Mouse (Mus musculus) kidney, postnatal 0 days (tissue): ENCODE measurements around the gene Padi6. TPM values are rescaled to one million over a fixed set of nuclear protein-coding genes. Genes with fewer than 3 reads are reported as not detected.
A peak's percentile ranks its signal among the peaks of the same experiment; 100 is the strongest.

Experiments
- ATAC-seq: fragments of 200-750 bp; cut with Nextera tagmentation; replicated peaks from 2 replicates; pipeline ENCODE4 v1.8.0; 2017; ENCODE audit warnings: low read depth, moderate number of reproducible peaks, moderate TSS enrichment, moderate library complexity; ENCODE audit not compliant: low FRiP score
- DNase-seq: peaks from one replicate; pipeline ENCODE4 v3.0.0-alpha.2; 2016; ENCODE audit warnings: low spot score
- H3K27ac ChIP-seq: fragments of 300-500 bp; sonication (generic); 2 replicates; pipeline ENCODE4 v1.5.1; 2014; ENCODE audit warnings: mild to moderate bottlenecking
- H3K27me3 ChIP-seq: fragments of 300-500 bp; sonication (generic); 2 replicates; pipeline ENCODE4 v1.6.1; 2014; ENCODE audit warnings: low read length, mixed read lengths; ENCODE audit not compliant: insufficient read depth
- H3K36me3 ChIP-seq: fragments of 300-500 bp; sonication (generic); 2 replicates; pipeline ENCODE4 v1.6.1; 2014; ENCODE audit warnings: low read length, mixed read lengths; ENCODE audit not compliant: insufficient read depth
- H3K4me1 ChIP-seq: fragments of 300-500 bp; sonication (generic); replicated peaks from 2 replicates; pipeline ENCODE4 v1.6.1; 2014; ENCODE audit warnings: antibody characterized with exemption, low read length, mixed read lengths; ENCODE audit not compliant: insufficient read depth
- H3K4me2 ChIP-seq: fragments of 300-500 bp; sonication (generic); 2 replicates; pipeline ENCODE4 v1.6.1; 2014; ENCODE audit warnings: mild to moderate bottlenecking, low read length, moderate library complexity, mixed read lengths
- H3K4me3 ChIP-seq: fragments of 300-500 bp; sonication (generic); replicated peaks from 2 replicates; pipeline ENCODE4 v1.5.1; 2014; ENCODE audit warnings: low read depth, low read length
- H3K9ac ChIP-seq: fragments of 300-500 bp; sonication (generic); 2 replicates; pipeline ENCODE4 v1.6.1; 2014; ENCODE audit warnings: low read depth, low read length
- H3K9me3 ChIP-seq: fragments of 300-500 bp; sonication (generic); replicated peaks from 2 replicates; pipeline ENCODE4 v1.6.1; 2016; ENCODE audit warnings: low read length, inconsistent platforms, mixed read lengths
- CTCF ChIP-seq: IDR thresholded peaks from 2 replicates; pipeline ENCODE4 v1.5.1; 2016; ENCODE audit warnings: antibody characterized with exemption, low read depth, mild to moderate bottlenecking, moderate library complexity
- WGBS: fragments of 180-500 bp; shearing (Covaris S2); extraction: QIAGEN DNeasy Blood & Tissue Kit; methylation state at CpG from one replicate; pipeline ENCODE4 v1.1.7; 2014; 5-methylcytosine and 5-hydroxymethylcytosine counted together
- microRNA-seq: library from miRNA; unstranded; fragments of <30 nt; microRNA quantifications from one replicate; pipeline ENCODE4, GENCODE M21; 2016
- polyA plus RNA-seq: library from polyadenylated mRNA; unstranded; fragments of >200 nt; fragmentation: Nextera tagmentation; extraction: Ambion mirVana; gene quantifications from 2 replicates; pipeline ENCODE4 v1.2.1, GENCODE M21; 2015

Padi6 gene
- polyA plus RNA-seq, 1 experiment from 2014 or later: 0.07 TPM

GRCm38 (mm10) chr4:140684881-140685303, 57.6 kb downstream of the Padi6 start:
- 17% methylated on average over 6 of the region's 6 CpGs for WGBS
- ATAC-seq (no peak), DNase-seq (no peak)
- Histone ChIP-seq H3K4me1 (0 out of 2 replicates have a peak, but pooled peaks cover 4% of the 10 kb centered on the region), H3K4me2 (peak overlapping the region; percentile 35; the same call in 1 of the 2 replicates), H3K36me3 (no peaks in the 10 kb centered on the region), H3K9ac (0 out of 2 replicates have a peak overlapping the region, but pooled peaks have one; percentile 4), H3K27ac (no peak overlapping the region), H3K4me3 (no peak overlapping the region), H3K27me3 (no peaks in the 10 kb centered on the region), H3K9me3 (no peaks in the 10 kb centered on the region)
- peak; percentile 51 for TF ChIP-seq CTCF

- Histone ChIP-seq H3K4me1 (0 out of 2 replicates have a peak, but pooled peaks cover 4% of the 10 kb centered on the region), H3K4me3 (no peak overlapping the region), H3K27ac (0 out of 2 replicates have a peak overlapping the region, but pooled peaks have one; percentile 9), H3K9me3 (no peaks in the 10 kb centered on the region), H3K36me3 (no peaks in the 10 kb centered on the region), H3K9ac (peak overlapping the region; percentile 4; the same call in 1 of the 2 replicates), H3K27me3 (no peaks in the 10 kb centered on the region), H3K4me2 (peak overlapping the region; percentile 35)
- 0 out of 2 replicates have a peak, but pooled peaks have one; percentile 29 for ATAC-seq
- DNase-seq: peak; percentile 76
- no peak for TF ChIP-seq CTCF
- WGBS: 2% methylated on average over 16 of the region's 16 CpGs
These were observed 58.1 kb downstream of the Padi6 start for GRCm38 (mm10) chr4:140684141-140684871.

- no peak for DNase-seq
- Histone ChIP-seq H3K9ac (no peak overlapping the region), H3K9me3 (no peaks in the 10 kb centered on the region), H3K4me2 (no peak overlapping the region), H3K4me1 (0 out of 2 replicates have a peak, but pooled peaks cover 4% of the 10 kb centered on the region), H3K4me3 (no peak overlapping the region), H3K36me3 (no peaks in the 10 kb centered on the region), H3K27me3 (no peaks in the 10 kb centered on the region), H3K27ac (no peak overlapping the region)
- WGBS: 36% methylated on average over 8 of the region's 8 CpGs
- TF ChIP-seq CTCF: no peak
- ATAC-seq: no peak
These were observed 58.8 kb downstream of the Padi6 start for GRCm38 (mm10) chr4:140683608-140684007.

- Histone ChIP-seq H3K27me3 (no peaks in the 10 kb centered on the region), H3K4me1 (0 out of 2 replicates have a peak, but pooled peaks cover 4% of the 10 kb centered on the region), H3K9me3 (no peaks in the 10 kb centered on the region), H3K4me2 (no peak overlapping the region), H3K9ac (no peak overlapping the region), H3K4me3 (no peak overlapping the region), H3K27ac (no peak overlapping the region), H3K36me3 (no peaks in the 10 kb centered on the region)
- WGBS: 16% methylated on average over 8 of the region's 8 CpGs
- ATAC-seq: no peak
- TF ChIP-seq CTCF: no peak
- DNase-seq: no peak
These were observed 61.6 kb downstream of the Padi6 start for GRCm38 (mm10) chr4:140680731-140681397.

GRCm38 (mm10) chr4:140679723-140680380, 62.6 kb downstream of the Padi6 start:
- peak overlapping the region; percentile 40 for H3K4me2 ChIP-seq
- peak; percentile 79 for TF ChIP-seq CTCF
- 0 out of 2 replicates have a peak, but pooled peaks cover 4% of the 10 kb centered on the region for H3K4me1 ChIP-seq
- no peaks in the 10 kb centered on the region for H3K36me3 ChIP-seq
- no peak overlapping the region for H3K9ac ChIP-seq
- no peaks in the 10 kb centered on the region for H3K9me3 ChIP-seq
- no peak overlapping the region for H3K27ac ChIP-seq
- ATAC-seq: no peak
- no peaks in the 10 kb centered on the region for H3K27me3 ChIP-seq
- WGBS: 26% methylated on average over 18 of the region's 18 CpGs
- no peak overlapping the region for H3K4me3 ChIP-seq
- DNase-seq: peak; percentile 92

- Histone ChIP-seq H3K9me3 (no peaks in the 10 kb centered on the region), H3K4me2 (no peak overlapping the region), H3K9ac (no peak overlapping the region), H3K36me3 (no peaks in the 10 kb centered on the region), H3K27ac (no peak overlapping the region), H3K27me3 (no peaks in the 10 kb centered on the region), H3K4me1 (0 out of 2 replicates have a peak, but pooled peaks cover under 1% of the 10 kb centered on the region), H3K4me3 (no peak overlapping the region)
- peak; percentile 82 for TF ChIP-seq CTCF
- 17% methylated on average over 5 of the region's 5 CpGs for WGBS
- ATAC-seq (no peak), DNase-seq (no peak)
These were observed 63.4 kb downstream of the Padi6 start for GRCm38 (mm10) chr4:140679038-140679437.

Small RNAs within 50 kb of the gene (microRNA-seq; reads per million reads assigned to microRNA genes)
- gene Gm23045 (not detected), gene Gm25951 (not detected)

Other genes with a start within 250 kb of the Padi6 start
- gene Arhgef10l, start 76.6 kb downstream of the Padi6 start, polyA plus RNA-seq: 21.2 and 22.2 TPM in 2 replicates
- gene Rcc2, start 42.1 kb downstream of the Padi6 start, polyA plus RNA-seq: 25.6 and 35.6 TPM in 2 replicates
- gene Padi4, start 31.6 kb upstream of the Padi6 start, polyA plus RNA-seq: 0.74 and 1.1 TPM in 2 replicates
- 0.08 and 0.10 TPM in 2 replicates for gene Padi3, start 68.0 kb upstream of the Padi6 start, polyA plus RNA-seq
- 0.23 and 0.28 TPM in 2 replicates for gene Padi1, start 103.1 kb upstream of the Padi6 start, polyA plus RNA-seq
- gene Padi2, start 163.7 kb upstream of the Padi6 start, polyA plus RNA-seq: 21.1 and 21.8 TPM in 2 replicates
- 660 and 674 TPM in 2 replicates for gene Sdhb, start 218.6 kb upstream of the Padi6 start, polyA plus RNA-seq
- gene Atp13a2, start 244.2 kb upstream of the Padi6 start, polyA plus RNA-seq: 30.6 and 31.9 TPM in 2 replicates